23 mouse cellular contexts compared by ENCODE assay signal in the genomic region with DNA sequence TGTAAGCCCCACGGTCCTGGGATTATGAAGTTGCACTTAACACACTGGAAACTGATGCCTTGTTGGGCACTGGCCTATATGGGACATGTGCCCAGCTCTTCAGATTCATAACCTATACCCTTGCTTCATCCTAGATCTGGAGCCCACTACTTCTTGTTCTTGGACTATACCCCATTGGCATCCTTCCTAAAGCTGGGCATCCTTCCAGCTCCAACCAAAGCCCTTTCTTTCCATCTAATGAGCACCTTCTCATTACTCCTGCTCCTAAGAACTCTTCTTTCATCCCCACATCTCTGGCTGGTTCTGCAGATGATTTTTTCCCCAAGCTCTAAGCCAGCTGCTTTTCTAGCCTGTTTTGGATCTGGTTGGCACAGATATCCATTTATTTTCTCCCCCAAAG.
"Had no signal": no experiment of that assay in that cellular context is flagged by ENCODE, and none has a peak within 500 bp of the region (broad histone marks: within the 10 kb centered on the region; RNA-seq: fewer than 3 reads in every experiment).

No protein-coding gene starts in this region.

- DNase-seq: kidney, adult 9 months; kidney, postnatal 14 days; kidney, postnatal 4 days; liver; lung, adult 18-20 months; lung, postnatal 10 days; lung, postnatal 36 days; retina, postnatal 1 day; right cerebral cortex, postnatal 25 days; thymus, adult 2 months; thymus, postnatal 14 days; thymus, postnatal 4 days had no signal

- ATAC-seq: liver, embryonic 12.5 days; midbrain, embryonic 13.5 days; midbrain, embryonic 16.5 days had no signal

- H3K4me3 ChIP-seq: limb, embryonic 10.5 days; limb, embryonic 13.5 days; liver, embryonic 12.5 days; liver, embryonic 15.5 days; lung, embryonic 15.5 days; megakaryocyte, embryonic 14.5 days; midbrain, embryonic 10.5 days; midbrain, embryonic 13.5 days; myocyte; neural tube, embryonic 13.5 days had no signal

- H3K27ac ChIP-seq: limb, embryonic 10.5 days; limb, embryonic 13.5 days; liver, embryonic 12.5 days; liver, embryonic 15.5 days; lung, embryonic 15.5 days; midbrain, embryonic 10.5 days; midbrain, embryonic 13.5 days; neural tube, embryonic 13.5 days had no signal
